Mouse (Mus musculus): ENCODE measurements at regions not wholly inside any gene's neighbourhood (a gene's known extent, or its start where the extent isn't known, plus 50 kb on each side); places are given as distances from the start of the nearest gene placed in this dataset.

- 72% methylated on average over 7 of the region's 7 CpGs for WGBS
- Histone ChIP-seq H3K27ac (no peak overlapping the region), H3K4me3 (no peak overlapping the region), H3K79me2 (replicated peaks; ENCODE audit: control insufficient read depth, insufficient read depth, low read length) (no peaks in the 10 kb centered on the region), H3K36me3 (ENCODE audit: control insufficient read depth, insufficient read depth, low read length) (no peaks in the 10 kb centered on the region), H3K9ac (ENCODE audit: low read depth, low read length) (no peak overlapping the region), H3K4me1 (ENCODE audit: control insufficient read depth, insufficient read depth, low read length) (no peaks in the 10 kb centered on the region), H3K27me3 (ENCODE audit: control insufficient read depth, insufficient read depth, low read length) (no peaks in the 10 kb centered on the region)
- intact Hi-C loops (cut with DNase I) = no loop called here
- no peak for DNase-seq
- TF ChIP-seq CTCF (IDR thresholded peaks at IDR 0.05) = no peak
- no peak for TF ChIP-seq EP300 (IDR thresholded peaks at IDR 0.05; ENCODE audit: insufficient read depth, low read depth, low read length)
- TF ChIP-seq POLR2A (IDR thresholded peaks at IDR 0.05; ENCODE audit: insufficient read depth, low read depth, low read length) = no peak
These were observed 188.1 kb upstream of the Spred2 start for GRCm38 (mm10) chr11:19736076-19736475.

GRCm38 (mm10) chr11:19736926-19737325 lies 187.2 kb upstream of the Spred2 start:
- no peaks in the 10 kb centered on the region for H3K27me3 ChIP-seq (ENCODE audit: control insufficient read depth, insufficient read depth, low read length)
- H3K27ac ChIP-seq = no peak overlapping the region
- WGBS = 84% methylated on average over 7 of the region's 7 CpGs
- H3K36me3 ChIP-seq (ENCODE audit: control insufficient read depth, insufficient read depth, low read length) = no peaks in the 10 kb centered on the region
- H3K9ac ChIP-seq (ENCODE audit: low read depth, low read length) = no peak overlapping the region
- no peak for TF ChIP-seq CTCF (IDR thresholded peaks at IDR 0.05)
- no peak overlapping the region for H3K4me3 ChIP-seq
- intact Hi-C loops (cut with DNase I) = no loop called here
- DNase-seq = no peak
- no peaks in the 10 kb centered on the region for H3K79me2 ChIP-seq (replicated peaks; ENCODE audit: control insufficient read depth, insufficient read depth, low read length)
- H3K4me1 ChIP-seq (ENCODE audit: control insufficient read depth, insufficient read depth, low read length) = no peaks in the 10 kb centered on the region

GRCm38 (mm10) chr11:19737331-19737730 lies 186.8 kb upstream of the Spred2 start:
- Histone ChIP-seq H3K4me1 (ENCODE audit: control insufficient read depth, insufficient read depth, low read length) (no peaks in the 10 kb centered on the region), H3K79me2 (replicated peaks; ENCODE audit: control insufficient read depth, insufficient read depth, low read length) (no peaks in the 10 kb centered on the region), H3K9ac (ENCODE audit: low read depth, low read length) (no peak overlapping the region), H3K27ac (no peak overlapping the region), H3K36me3 (ENCODE audit: control insufficient read depth, insufficient read depth, low read length) (no peaks in the 10 kb centered on the region), H3K27me3 (ENCODE audit: control insufficient read depth, insufficient read depth, low read length) (no peaks in the 10 kb centered on the region), H3K4me3 (no peak overlapping the region)
- TF ChIP-seq POLR2A (IDR thresholded peaks at IDR 0.05; ENCODE audit: insufficient read depth, low read depth, low read length) = no peak
- TF ChIP-seq CTCF (IDR thresholded peaks at IDR 0.05) = no peak
- no peak for TF ChIP-seq EP300 (IDR thresholded peaks at IDR 0.05; ENCODE audit: insufficient read depth, low read depth, low read length)
- intact Hi-C loops (cut with DNase I) = no loop called here
- 45% methylated on average over 5 of the region's 5 CpGs for WGBS
- peak in 1 of 2 experiments; percentile 24 for DNase-seq

- WGBS = 59% methylated on average over 5 of the region's 5 CpGs
- Histone ChIP-seq H3K27me3 (ENCODE audit: control insufficient read depth, insufficient read depth, low read length) (no peaks in the 10 kb centered on the region), H3K9ac (ENCODE audit: low read depth, low read length) (no peak overlapping the region), H3K4me3 (no peak overlapping the region), H3K4me1 (ENCODE audit: control insufficient read depth, insufficient read depth, low read length) (no peaks in the 10 kb centered on the region), H3K27ac (no peak overlapping the region), H3K36me3 (ENCODE audit: control insufficient read depth, insufficient read depth, low read length) (no peaks in the 10 kb centered on the region), H3K79me2 (replicated peaks; ENCODE audit: control insufficient read depth, insufficient read depth, low read length) (no peaks in the 10 kb centered on the region)
- TF ChIP-seq CTCF (IDR thresholded peaks at IDR 0.05) (no peak), EP300 (IDR thresholded peaks at IDR 0.05; ENCODE audit: insufficient read depth, low read depth, low read length) (no peak), POLR2A (IDR thresholded peaks at IDR 0.05; ENCODE audit: insufficient read depth, low read depth, low read length) (no peak)
- intact Hi-C loops (cut with DNase I) = no loop called here
- DNase-seq = no peak
These were observed 186.4 kb upstream of the Spred2 start for GRCm38 (mm10) chr11:19737807-19738206.

- DNase-seq = no peak
- TF ChIP-seq EP300 (IDR thresholded peaks at IDR 0.05; ENCODE audit: insufficient read depth, low read depth, low read length) = no peak
- TF ChIP-seq POLR2A (IDR thresholded peaks at IDR 0.05; ENCODE audit: insufficient read depth, low read depth, low read length) = no peak
- no peak for TF ChIP-seq CTCF (IDR thresholded peaks at IDR 0.05)
- H3K4me3 ChIP-seq = no peak overlapping the region
- H3K4me1 ChIP-seq (ENCODE audit: control insufficient read depth, insufficient read depth, low read length) = no peaks in the 10 kb centered on the region
- WGBS = 73% methylated on average over 9 of the region's 9 CpGs
- no peaks in the 10 kb centered on the region for H3K27me3 ChIP-seq (ENCODE audit: control insufficient read depth, insufficient read depth, low read length)
- no peak overlapping the region for H3K27ac ChIP-seq
- H3K9ac ChIP-seq (ENCODE audit: low read depth, low read length) = no peak overlapping the region
- no peaks in the 10 kb centered on the region for H3K79me2 ChIP-seq (replicated peaks; ENCODE audit: control insufficient read depth, insufficient read depth, low read length)
- no peaks in the 10 kb centered on the region for H3K36me3 ChIP-seq (ENCODE audit: control insufficient read depth, insufficient read depth, low read length)
- intact Hi-C loops (cut with DNase I) = no loop called here
These were observed 184.5 kb upstream of the Spred2 start for GRCm38 (mm10) chr11:19739527-19740151.

GRCm38 (mm10) chr11:19740562-19740961 lies 183.6 kb upstream of the Spred2 start:
- intact Hi-C loops (cut with DNase I) = no loop called here
- 80% methylated on average over 3 of the region's 3 CpGs for WGBS
- no peak for TF ChIP-seq EP300 (IDR thresholded peaks at IDR 0.05; ENCODE audit: insufficient read depth, low read depth, low read length)
- no peak for TF ChIP-seq CTCF (IDR thresholded peaks at IDR 0.05)
- TF ChIP-seq POLR2A (IDR thresholded peaks at IDR 0.05; ENCODE audit: insufficient read depth, low read depth, low read length) = no peak

More at GRCm38 (mm10) chr11:19740562-19740961, 183.6 kb upstream of the Spred2 start:
- Histone ChIP-seq H3K27me3 (ENCODE audit: control insufficient read depth, insufficient read depth, low read length) (no peaks in the 10 kb centered on the region), H3K4me3 (no peak overlapping the region), H3K36me3 (ENCODE audit: control insufficient read depth, insufficient read depth, low read length) (no peaks in the 10 kb centered on the region), H3K27ac (no peak overlapping the region), H3K9ac (ENCODE audit: low read depth, low read length) (no peak overlapping the region), H3K79me2 (replicated peaks; ENCODE audit: control insufficient read depth, insufficient read depth, low read length) (no peaks in the 10 kb centered on the region), H3K4me1 (ENCODE audit: control insufficient read depth, insufficient read depth, low read length) (no peaks in the 10 kb centered on the region)
- DNase-seq = no peak
